Mouse (Mus musculus) cerebellum, adult 2 months (tissue): ENCODE results near the gene Zfp326. TPM values are rescaled to one million over a fixed set of nuclear protein-coding genes. Genes with fewer than 3 reads are reported as not detected.

Experiments
- DNase-seq, 2 experiments: peaks; one replicate each; pipeline ENCODE4 v3.0.0; 2021
- H3K27ac ChIP-seq: fragments of 200-500 bp; 2 replicates; pipeline ENCODE4 v1.5.1; 2012; ENCODE audit warnings: low read length, control low read depth, inconsistent platforms; ENCODE audit not compliant: insufficient read depth
- H3K27me3 ChIP-seq: fragments of 200-500 bp; 2 replicates; pipeline ENCODE4 v1.6.1; 2012; ENCODE audit warnings: inconsistent platforms, mild to moderate bottlenecking, low read length, moderate library complexity; ENCODE audit not compliant: control insufficient read depth, insufficient read depth
- H3K4me1 ChIP-seq: fragments of 200-500 bp; 2 replicates; pipeline ENCODE4 v1.6.1; 2011; ENCODE audit warnings: low read length; ENCODE audit not compliant: control insufficient read depth, insufficient read depth
- H3K4me3 ChIP-seq: fragments of 200-500 bp; replicated peaks from 2 replicates; pipeline ENCODE3; 2011; ENCODE audit warnings: mild to moderate bottlenecking, low read depth, low read length, control low read depth; ENCODE audit not compliant: insufficient read depth
- CTCF ChIP-seq: fragments of 200-500 bp; IDR thresholded peaks from 2 replicates; pipeline ENCODE4 v1.5.1; 2011; ENCODE audit warnings: low read depth, mild to moderate bottlenecking, control low read depth, low read length, moderate library complexity, borderline replicate concordance; ENCODE audit not compliant: insufficient read depth
- POLR2A ChIP-seq: fragments of 200-500 bp; IDR thresholded peaks from 2 replicates; pipeline ENCODE4 v1.6.1; 2011; ENCODE audit warnings: low read length, control low read depth, borderline replicate concordance; ENCODE audit not compliant: insufficient read depth
- WGBS: fragments of 180-500 bp; shearing (Covaris S2); methylation state at CpG from one replicate; pipeline ENCODE4 v1.1.7; 2018; 5-methylcytosine and 5-hydroxymethylcytosine counted together
- polyA plus RNA-seq: library from polyadenylated mRNA; depleted of rRNA; stranded (reverse); fragments of >200 nt; gene quantifications from 2 replicates; pipeline ENCODE4 v1.2.3, GENCODE M21; 2012; rRNA removed

Gene Zfp326
- polyA plus RNA-seq, 1 experiment, result 29.3 TPM

GRCm38 (mm10) chr5:105924347-105924746 is 48.0 kb downstream of the Zfp326 start:
- H3K27me3 ChIP-seq, result no peaks in the 10 kb centered on the region
- DNase-seq, result no peak
- no peak for TF ChIP-seq POLR2A
- no peak for TF ChIP-seq CTCF
- no peak overlapping the region for H3K27ac ChIP-seq
- 88% methylated on average over 8 of the region's 8 CpGs for WGBS
- no peak overlapping the region for H3K4me3 ChIP-seq
- no peaks in the 10 kb centered on the region for H3K4me1 ChIP-seq

GRCm38 (mm10) chr5:105925568-105926255 is 49.3 kb downstream of the Zfp326 start:
- Histone ChIP-seq H3K27ac (no peak overlapping the region), H3K27me3 (no peaks in the 10 kb centered on the region), H3K4me1 (no peaks in the 10 kb centered on the region), H3K4me3 (no peak overlapping the region)
- no peak for DNase-seq
- TF ChIP-seq POLR2A (no peak), CTCF (peak; percentile 38; the same call in 1 of the 2 replicates)
- WGBS, result 65% methylated on average over 14 of the region's 14 CpGs

- WGBS, result 38% methylated on average over 3 of the region's 3 CpGs
- peak; percentile 11 to 30 for DNase-seq
- no peaks in the 10 kb centered on the region for H3K4me1 ChIP-seq
- TF ChIP-seq CTCF (peak; percentile 70; the same call in 1 of the 2 replicates), POLR2A (no peak)
- H3K27ac ChIP-seq, result no peak overlapping the region
- H3K27me3 ChIP-seq, result no peaks in the 10 kb centered on the region
- H3K4me3 ChIP-seq, result no peak overlapping the region
These were observed 53.9 kb downstream of the Zfp326 start for GRCm38 (mm10) chr5:105930282-105930681.

GRCm38 (mm10) chr5:105932392-105932791 is 56.0 kb downstream of the Zfp326 start:
- TF ChIP-seq CTCF, result no peak
- no peak for TF ChIP-seq POLR2A
- Histone ChIP-seq H3K27me3 (no peaks in the 10 kb centered on the region), H3K4me1 (no peaks in the 10 kb centered on the region), H3K27ac (no peak overlapping the region), H3K4me3 (no peak overlapping the region)
- 100% methylated on average over 1 of the region's 1 CpGs for WGBS
- no peak for DNase-seq

GRCm38 (mm10) chr5:105941951-105942350 is 65.6 kb downstream of the Zfp326 start:
- no peak overlapping the region for H3K27ac ChIP-seq
- no peak for DNase-seq
- TF ChIP-seq POLR2A (no peak), CTCF (no peak)
- no peaks in the 10 kb centered on the region for H3K27me3 ChIP-seq
- no peak overlapping the region for H3K4me3 ChIP-seq
- no peaks in the 10 kb centered on the region for H3K4me1 ChIP-seq
- 43% methylated on average over 2 of the region's 2 CpGs for WGBS

Other genes starting within 250 kb of the Zfp326 start
- 14.8 and 16.3 TPM in 2 replicates for gene Lrrc8d, start 176.6 kb upstream of the Zfp326 start, polyA plus RNA-seq